Mouse (Mus musculus): ENCODE results near the gene Maml2. TPM values are rescaled to one million over a fixed set of nuclear protein-coding genes. Genes with fewer than 3 reads are reported as not detected.
A peak's percentile ranks its signal among the peaks of the same experiment; 100 is the strongest.

Gene Maml2
- total RNA-seq, 2 experiments from 2014 or later: 6.2 to 7.1 TPM

DNA sequence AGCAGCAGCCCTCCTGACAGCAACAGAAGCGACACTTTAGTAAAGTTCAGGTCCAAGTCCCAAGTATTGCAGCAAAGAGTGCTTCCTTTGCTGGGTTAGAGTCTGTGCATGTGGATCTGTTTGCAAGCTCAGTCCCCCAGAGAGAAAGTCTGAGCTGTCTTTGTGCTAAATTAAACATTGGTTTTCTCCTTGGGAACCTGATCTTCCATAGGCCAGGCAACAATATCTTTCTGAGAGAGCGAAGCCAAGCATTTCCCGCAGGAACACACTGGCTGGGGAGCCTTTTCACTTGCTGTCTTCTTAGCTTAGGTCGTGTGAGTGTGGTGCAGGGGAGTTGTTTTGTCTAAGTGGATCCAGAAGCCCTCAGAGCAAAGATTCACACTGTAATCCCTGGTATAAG lies 9.5 kb downstream of the Maml2 start:
- intact Hi-C loops (cut with DNase I): no loop called here
- DNase-seq (ENCODE audit: low spot score in 2 of 2): no peak

DNA sequence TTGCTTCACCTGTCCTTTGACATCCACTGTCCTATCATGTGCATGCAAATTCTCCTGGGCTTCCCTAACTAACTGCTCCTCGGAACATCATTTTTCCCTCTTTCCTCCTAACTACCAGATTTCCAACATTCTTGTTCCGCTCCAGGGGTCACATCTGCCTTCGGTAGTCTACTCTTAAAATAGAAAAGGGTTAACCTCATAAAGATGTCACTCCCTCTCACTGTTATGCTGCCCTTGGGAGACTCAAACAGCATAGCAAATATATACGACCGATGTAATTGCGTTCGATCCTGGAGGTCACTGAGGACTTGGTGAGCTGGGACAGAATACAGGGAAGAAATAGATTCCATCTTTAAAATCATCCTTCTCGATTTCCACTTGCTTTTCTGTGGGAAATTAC lies 11.0 kb downstream of the Maml2 start:
- DNase-seq (ENCODE audit: low spot score in 2 of 2): no peak
- intact Hi-C loops (cut with DNase I): no loop called here

DNA sequence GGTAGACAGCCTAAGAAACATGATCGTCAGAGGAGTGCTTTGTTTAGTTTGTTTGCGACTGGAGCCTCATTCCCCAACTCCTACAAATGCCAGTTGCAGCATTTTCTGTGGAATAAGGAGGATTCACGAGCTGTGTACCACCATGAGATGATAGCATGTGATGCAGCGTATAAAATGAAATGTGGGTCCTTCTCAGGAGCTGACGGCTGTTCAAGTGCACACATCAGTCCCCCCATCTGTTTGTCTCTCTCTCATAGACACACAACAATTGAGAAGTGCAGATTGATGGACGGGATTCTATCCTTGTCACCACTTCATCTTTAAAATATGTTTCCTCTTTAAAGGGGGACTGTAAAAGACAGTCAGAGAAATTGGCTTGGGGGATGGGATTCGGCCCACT lies 12.1 kb downstream of the Maml2 start:
- intact Hi-C loops (cut with DNase I): no loop called here
- no peak for DNase-seq (ENCODE audit: low spot score in 2 of 2)

DNA sequence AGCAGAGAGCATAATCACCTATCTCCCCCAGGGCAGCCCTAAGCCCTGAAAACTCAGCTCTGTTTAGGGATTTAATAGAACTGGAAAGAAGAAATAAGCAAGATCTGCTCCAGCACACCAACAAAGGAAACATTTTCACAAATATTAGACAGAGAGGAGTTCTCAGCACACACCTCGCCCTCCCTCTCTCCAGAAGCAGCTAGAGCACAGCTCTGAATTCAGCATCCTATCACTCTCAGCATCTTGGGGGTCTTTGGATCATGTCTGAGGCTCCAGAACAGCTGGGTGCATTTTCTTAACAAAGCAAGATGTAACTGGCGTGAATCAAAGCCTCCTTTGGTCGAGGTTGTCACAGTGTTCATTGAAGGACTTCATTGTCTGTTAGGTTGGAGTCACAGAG lies 12.5 kb downstream of the Maml2 start:
- intact Hi-C loops (cut with DNase I): no loop called here
- DNase-seq (ENCODE audit: low spot score in 2 of 2): no peak

DNA sequence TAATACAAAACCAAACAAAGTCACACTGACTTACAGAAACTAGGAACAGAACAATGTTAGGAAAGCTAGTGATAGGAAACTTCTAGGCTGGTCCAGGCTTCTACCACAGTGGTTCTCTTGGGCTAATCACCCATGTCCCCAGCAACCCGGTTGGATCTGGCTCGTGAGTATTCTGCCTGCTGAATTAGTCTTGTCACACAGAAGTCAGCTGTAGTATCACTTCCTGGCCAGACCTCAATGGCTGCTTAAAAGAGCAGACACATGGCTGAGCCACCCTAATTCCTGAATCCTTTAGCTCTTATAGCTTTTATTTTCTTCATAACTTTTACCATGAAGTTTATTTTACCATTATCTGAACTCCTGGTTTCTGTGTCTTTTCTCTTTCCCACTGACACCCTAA lies 13.3 kb downstream of the Maml2 start:
- no peak for DNase-seq (ENCODE audit: low spot score in 2 of 2)
- intact Hi-C loops (cut with DNase I): no loop called here

DNA sequence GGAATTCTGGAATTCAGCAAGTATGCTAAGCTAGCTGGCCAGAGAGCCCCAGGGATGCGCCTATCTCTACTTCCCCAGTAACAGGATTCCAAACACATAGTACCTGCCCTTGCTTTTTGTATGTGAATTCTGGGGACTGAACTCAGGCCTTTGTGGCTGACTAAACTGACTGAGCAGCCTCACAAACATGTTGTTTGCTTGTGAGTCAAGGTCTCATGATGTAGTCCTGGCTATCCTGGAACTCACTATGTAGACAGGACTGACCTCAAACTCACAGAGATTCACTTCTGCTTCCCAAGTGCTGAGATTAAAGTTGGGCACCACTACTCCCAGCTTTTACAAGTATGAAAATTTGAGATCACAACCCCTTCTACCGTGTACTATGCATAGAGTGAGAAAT lies 16.2 kb downstream of the Maml2 start:
- no peak for DNase-seq (ENCODE audit: low spot score in 2 of 2)
- intact Hi-C loops (cut with DNase I): no loop called here

DNA sequence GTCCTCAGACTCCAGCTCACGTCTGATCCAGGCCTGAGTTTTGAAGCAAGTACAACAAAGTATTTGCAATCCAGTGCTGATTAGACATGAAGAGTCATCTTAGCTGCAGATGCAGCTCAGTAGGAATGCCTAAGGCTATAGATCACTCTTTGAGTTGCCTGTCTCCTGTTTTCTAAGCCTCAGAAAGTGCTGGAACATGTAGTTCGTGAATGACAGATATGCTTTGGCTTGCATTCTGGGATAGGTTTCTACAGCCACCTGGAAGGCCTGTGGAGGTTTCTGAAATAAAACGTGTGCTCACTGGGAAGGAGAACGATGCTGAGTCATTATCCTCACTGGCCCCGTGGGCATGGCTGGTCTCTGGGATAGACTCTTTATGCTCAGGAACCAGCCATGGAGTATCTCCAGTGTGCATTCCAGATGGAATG lies 16.8 kb downstream of the Maml2 start:
- intact Hi-C loops (cut with DNase I): no loop called here
- no peak for DNase-seq (ENCODE audit: low spot score in 2 of 2)

DNA sequence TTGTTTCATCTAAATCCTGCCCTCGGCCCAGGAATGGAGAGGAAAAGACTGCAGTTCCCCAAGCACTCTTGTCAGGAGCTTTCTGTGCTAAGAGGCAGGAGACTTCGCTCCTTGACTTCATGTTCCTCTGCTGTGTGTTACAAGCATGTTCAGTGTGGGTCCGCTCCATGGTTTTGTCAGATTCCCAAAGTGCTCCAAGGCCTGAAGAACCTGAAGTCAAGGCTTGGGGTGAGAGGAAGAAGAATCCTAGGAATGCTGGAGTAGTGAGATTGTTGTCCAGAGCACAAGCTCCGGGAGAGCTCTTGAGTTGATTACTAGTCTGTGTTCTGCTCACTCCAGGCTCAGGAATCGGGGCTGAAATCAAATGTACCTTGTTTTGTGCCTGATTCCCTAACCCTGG lies 17.6 kb downstream of the Maml2 start:
- intact Hi-C loops (cut with DNase I): no loop called here
- DNase-seq (ENCODE audit: low spot score in 2 of 2): no peak

DNA sequence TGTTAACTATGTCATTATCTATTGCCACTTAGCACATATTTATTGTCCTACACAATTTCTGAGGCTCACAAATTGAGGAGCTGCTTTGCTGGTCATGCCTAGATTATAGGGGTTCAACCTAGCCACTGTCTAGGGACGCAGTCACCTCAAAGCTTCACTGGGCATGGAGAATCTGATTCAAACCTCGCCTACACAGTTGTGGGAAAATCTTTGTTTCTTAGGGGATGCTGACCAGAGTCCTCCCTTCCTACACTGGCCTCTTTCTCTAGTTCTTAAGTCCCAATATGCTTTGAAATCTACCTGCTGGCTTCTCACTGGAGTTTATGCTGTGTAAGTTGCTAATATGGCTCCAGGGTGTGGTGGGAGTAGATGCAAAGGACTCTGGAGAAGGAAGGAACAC lies 21.8 kb downstream of the Maml2 start:
- intact Hi-C loops (cut with DNase I): no loop called here
- DNase-seq (ENCODE audit: low spot score in 2 of 2): no peak

DNA sequence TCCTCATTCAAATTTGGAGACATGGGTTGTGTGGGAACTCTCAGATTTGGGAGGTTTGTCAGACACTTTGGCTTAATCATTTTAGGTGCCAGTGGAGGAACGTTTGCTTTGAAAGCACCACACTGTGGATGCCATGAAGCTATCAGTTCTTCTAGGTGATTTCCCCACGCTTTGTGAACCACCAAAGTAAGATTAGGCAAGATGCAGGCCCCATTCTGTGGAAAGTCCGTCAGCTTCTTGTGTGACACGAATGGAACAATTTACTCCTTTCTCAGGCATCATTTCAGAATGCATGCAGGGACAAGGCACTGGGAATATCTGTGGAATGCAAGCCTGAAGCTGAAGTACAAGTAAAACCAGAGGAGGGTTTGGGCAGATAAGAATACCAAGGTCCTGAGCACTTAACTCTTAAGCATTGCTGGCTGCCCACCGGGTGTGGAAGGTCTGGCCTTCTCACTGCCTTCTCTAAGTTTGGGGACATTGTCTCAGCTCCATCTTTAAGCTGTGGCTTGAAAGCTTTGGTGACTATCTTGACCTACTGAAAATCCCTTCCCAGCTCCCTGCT lies 23.1 kb downstream of the Maml2 start:
- intact Hi-C loops (cut with DNase I): no loop called here
- DNase-seq (ENCODE audit: low spot score in 2 of 2): no peak

DNA sequence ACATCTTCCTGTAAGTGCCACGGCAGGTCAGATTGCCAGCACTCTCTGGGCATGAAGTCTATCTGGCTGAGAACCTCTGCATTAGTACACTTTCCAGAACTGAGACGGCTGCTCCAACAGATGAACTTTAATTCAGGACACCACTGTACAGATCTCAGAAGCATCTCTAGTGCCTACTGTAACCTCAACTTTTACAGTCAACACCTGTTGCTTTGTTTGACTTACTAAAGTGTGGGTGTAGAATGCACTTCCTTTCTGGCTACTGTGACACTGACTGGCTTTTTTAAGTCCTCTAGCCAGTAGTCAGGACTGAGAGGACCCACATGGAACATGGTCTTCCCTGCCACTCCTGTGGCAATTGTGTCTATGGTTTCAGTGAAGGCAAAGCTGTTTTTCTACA lies 25.3 kb downstream of the Maml2 start:
- DNase-seq (ENCODE audit: low spot score in 2 of 2): no peak
- intact Hi-C loops (cut with DNase I): no loop called here

DNA sequence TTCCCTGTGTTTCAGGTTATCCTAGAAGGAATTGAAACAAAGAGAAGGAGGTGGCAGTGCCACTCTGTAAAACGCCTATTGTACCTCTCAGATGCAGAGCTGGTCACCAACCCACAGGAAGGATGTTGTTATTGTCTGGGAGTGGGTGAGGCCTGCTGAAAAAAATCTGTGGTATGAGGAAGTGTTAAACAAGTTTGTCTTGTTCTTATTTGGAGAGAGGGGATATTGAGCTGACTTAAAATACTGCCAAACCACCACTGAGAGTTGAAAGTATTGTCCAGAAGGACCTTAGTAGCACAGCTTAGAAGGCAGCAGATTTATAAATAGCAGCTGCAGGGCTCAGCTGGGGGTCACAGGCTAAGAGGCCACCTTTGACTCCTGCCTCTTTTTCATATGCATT lies 25.9 kb downstream of the Maml2 start:
- intact Hi-C loops (cut with DNase I): no loop called here
- no peak for DNase-seq (ENCODE audit: low spot score in 2 of 2)

DNA sequence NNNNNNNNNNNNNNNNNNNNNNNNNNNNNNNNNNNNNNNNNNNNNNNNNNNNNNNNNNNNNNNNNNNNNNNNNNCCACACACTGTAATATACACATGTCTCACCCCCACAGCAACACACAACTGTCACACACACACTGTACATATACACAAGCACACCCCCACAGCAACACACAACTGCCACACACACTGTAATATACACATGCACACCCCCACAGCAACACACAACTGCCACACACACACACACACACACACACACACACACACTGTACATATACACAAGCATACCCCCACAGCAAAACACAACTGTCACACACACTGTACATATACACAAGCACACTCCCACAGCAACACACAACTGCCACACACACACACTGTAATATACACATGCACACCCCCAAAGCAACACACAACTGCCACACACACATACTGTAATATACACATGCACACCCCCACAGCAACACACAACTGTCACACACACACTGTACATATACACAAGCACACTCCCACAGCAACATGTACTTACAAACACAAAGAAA lies 116.5 kb downstream of the Maml2 start:
- intact Hi-C loops (cut with DNase I): no loop called here

DNA sequence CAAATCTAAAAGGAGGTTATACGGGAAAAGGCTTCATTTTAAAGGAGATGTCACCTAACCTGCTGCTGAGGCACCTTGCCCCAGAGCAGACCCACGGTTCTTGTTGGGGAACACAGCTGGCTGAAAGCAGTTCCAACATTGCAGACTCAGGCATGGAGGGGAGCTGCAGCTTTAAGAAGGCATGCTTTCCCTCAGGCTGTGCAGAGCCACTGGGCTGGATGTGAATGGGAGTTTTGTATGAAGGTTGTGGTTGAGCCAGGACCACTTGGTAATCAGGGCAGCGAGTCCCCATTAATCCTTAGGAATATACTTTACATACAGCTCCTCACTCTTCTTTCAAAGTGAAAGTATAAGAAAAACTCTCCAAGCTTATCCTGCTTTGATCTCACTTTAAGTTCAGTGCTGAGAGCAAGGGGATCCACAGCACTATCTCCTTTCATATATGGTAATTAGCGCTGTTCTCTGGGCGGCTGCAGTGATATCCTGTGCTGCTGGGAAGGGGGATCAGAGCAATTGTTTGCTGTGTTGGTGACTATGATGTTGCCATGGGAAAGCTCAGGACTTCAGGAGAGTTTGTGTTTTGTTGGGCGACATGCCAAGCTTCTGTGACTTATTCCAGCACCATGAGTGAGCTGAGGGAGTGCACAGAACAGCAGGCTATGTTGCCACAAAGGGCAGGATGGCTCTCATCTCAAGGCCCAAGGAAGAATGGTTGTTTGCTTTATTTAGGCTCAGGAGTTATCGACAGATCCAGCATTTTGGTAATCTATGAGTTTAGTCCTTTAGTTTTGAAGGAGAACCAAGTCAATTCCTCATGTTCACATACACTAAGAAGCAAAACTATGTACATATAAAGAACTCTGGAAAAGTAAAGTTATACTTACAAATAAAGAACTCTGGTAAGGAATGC lies 127.5 kb downstream of the Maml2 start:
- intact Hi-C loops (cut with DNase I): no loop called here

More for the DNA sequence above, 116.5 kb downstream of the Maml2 start:
- no peak for DNase-seq (ENCODE audit: low spot score in 2 of 2)

DNA sequence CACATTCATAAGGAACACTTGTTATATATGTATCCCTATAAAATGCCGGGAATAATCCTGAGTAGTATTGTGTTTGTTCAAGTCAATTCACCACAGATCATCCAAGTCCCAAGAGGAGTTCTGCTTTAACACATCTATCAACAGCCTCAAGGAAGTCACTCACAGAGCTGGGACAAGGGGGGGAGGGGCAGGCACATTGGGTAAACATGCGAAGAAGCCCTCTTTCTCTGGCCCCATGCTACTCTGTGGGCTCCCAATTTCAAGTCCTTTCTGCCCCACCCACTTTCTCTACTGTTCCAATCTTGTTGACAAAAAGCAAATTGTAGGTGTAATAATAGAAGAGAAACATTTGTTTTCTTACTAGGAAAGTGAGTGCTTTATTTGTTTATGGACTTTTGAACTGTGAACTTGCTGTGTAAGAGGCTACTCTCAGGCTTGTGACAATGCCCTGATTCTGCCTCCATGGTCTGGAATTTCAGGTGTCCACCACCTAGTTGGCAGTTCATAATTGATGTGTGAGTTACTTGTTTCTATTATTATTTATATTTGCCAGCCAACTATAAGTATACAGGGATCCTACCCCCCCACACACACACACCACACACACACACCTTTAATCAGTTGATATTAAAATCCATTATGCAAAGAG lies 131.8 kb downstream of the Maml2 start:
- no peak for DNase-seq (ENCODE audit: low spot score in 2 of 2)
- intact Hi-C loops (cut with DNase I): no loop called here

More for the DNA sequence above, 127.5 kb downstream of the Maml2 start:
- peak; percentile 11 to 17 for DNase-seq (ENCODE audit: low spot score in 2 of 2)

DNA sequence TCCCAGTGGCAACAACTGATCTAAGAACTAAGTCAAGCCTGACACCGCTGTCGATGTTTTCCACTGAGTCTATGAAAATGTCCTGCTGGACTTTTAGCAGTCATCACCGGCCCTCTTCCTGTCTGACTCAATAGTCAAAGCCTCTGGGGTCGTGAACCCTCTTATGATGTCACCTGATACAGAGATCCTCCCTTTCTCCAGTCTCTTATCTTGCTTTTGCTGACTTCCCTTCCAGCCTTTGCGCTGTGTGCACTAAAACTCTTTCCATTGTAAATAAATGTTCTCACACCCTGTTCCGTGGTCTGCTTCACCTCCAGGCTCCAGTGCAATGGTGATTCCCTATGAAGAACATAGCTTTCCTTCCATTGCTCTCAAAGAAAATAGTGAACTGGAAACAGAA lies 132.5 kb downstream of the Maml2 start:
- intact Hi-C loops (cut with DNase I): no loop called here
- DNase-seq (ENCODE audit: low spot score in 2 of 2): no peak

DNA sequence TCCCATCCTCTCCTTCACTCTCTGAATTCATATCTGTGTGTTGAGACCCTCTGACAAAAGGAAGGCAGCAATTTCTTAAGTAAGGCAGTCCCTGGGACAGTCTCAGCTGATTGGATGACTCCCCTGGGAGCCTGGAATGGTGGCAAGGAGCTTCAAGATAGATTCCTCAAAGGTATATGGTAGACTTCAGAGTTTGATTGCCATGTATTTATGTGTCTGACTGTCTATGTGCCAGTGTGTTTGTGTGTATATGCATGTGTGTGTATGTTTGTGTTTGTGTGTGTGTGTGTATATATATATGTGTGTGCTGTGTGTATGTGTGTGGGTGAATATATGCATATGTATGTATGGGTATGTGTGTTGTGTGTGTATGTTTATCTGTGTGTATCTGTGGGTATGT lies 133.0 kb downstream of the Maml2 start:
- DNase-seq (ENCODE audit: low spot score in 2 of 2): no peak
- intact Hi-C loops (cut with DNase I): no loop called here

DNA sequence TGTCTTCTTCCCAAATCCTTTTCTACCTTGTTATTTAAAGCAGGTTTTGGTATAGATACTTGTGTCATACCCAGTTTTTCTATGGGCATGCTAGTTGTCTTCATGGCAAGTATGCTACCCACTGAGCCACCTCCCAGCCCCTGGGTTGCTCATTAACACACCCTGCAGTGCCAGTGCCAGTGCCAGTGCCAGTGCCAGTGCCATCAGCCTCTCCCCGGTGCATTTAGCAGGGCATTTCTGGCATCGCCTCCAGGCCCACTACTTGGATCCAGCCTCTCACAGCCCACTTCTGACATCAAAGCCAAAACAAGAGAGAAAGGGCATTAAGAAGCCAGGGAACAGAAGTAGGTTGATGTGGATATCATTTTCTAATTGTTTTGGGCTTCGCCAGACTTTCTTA lies 133.9 kb downstream of the Maml2 start:
- intact Hi-C loops (cut with DNase I): no loop called here
- no peak for DNase-seq (ENCODE audit: low spot score in 2 of 2)

DNA sequence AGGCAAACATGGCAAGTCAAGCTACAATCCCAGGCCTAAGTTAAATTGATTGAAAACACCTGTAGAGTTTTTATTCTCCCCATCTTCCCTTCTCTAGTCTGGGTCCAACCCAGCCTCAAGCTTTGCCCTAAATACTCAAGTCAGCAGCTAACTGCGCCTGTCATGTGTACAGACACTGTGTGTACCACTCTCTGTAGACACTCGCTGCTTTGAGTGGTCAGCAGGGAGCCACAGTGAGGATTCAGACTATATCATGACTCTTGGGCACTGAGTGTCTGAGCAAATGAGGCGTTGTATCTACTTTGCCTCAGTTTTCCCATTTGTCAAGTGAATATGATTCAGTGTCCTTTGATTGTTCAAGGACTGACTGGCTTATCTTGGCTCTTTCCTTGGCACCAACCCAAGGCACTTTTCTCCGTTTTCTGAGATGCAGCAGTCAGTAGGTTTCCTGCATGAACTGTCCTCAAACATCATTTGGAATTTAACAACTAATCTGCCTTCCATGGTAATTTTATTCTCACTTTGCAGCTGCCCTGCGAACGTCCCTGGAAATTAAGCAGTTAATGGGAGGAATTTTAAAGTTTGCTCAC lies 135.8 kb downstream of the Maml2 start:
- intact Hi-C loops (cut with DNase I): no loop called here
- no peak for DNase-seq (ENCODE audit: low spot score in 2 of 2)

DNA sequence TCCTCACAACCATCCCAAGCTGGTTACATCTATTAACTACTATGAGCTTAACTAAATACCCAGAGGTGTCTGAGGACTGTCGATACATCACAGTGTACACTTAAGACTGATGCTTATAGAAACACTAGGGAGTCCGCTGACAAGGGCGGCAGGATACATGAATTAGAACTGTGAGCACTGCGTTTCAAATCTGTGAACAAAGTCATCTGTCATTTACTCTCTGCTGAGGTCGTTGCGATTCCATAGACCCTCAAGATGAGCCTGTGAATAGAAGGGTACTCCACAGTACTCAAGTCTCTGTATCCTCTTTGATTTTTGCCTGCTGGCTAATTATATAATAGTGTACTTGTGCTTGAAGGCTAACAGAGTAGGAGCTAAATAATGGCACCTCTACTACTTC lies 143.2 kb downstream of the Maml2 start:
- intact Hi-C loops (cut with DNase I): no loop called here
- no peak for DNase-seq (ENCODE audit: low spot score in 2 of 2)

Measured in left cerebral cortex, postnatal 36 days (tissue).